Mouse (Mus musculus): ENCODE measurements around the gene Insrr.
"Not testable (repeated sequence)": the region's sequence is repeated elsewhere in the genome, so short reads cannot be mapped to it uniquely, and the experiment has no call there.

Gene Insrr

GRCm38 (mm10) chr3:87778283-87778682 is 18.5 kb upstream of the Insrr start:
- no peak for DNase-seq (ENCODE audit: low read depth, low spot score)

DNA sequence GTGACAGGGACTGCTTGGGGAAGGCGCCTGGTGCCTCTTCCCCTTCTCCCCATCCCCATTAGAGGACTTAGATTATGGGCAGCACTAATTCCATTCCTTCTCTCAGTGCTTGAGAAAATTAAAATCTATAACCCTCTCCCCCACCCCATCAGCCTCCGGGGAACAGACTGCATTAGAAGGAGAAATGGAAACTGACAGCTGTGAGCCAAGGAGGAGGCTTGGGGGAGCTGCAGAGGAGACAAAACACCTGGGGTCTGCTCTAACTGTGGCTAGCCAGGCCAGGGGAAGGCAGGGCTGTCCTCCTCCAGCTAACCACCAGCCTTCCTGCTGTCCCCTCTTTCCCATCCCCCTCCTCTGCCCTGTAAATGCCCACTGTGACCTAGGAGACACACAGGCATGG is 17.7 kb upstream of the Insrr start:
- no peak for DNase-seq (ENCODE audit: low read depth, low spot score)

GRCm38 (mm10) chr3:87783282-87784023 is 13.3 kb upstream of the Insrr start:
- DNase-seq (ENCODE audit: low read depth, low spot score) = no peak

DNA sequence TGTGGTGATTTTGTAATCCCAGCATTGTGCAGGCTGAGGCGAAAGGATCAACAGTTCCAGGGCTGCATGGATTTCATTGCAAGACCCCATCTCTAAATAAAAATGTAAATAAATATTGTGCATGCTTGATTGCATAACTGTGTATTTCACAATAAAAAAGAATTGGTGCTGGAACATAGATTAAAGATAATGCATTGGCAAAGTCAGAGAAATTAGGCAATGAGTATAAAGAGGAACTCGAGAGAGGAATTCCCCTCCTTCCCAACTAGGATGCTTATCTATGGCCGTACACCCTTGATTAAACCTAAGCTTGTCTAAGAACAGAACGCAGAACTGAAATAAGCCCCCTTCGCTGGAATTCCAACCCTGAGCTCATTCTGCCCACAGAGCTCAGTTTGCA is 11.6 kb upstream of the Insrr start:
- no peak for DNase-seq (ENCODE audit: low read depth, low spot score)

DNA sequence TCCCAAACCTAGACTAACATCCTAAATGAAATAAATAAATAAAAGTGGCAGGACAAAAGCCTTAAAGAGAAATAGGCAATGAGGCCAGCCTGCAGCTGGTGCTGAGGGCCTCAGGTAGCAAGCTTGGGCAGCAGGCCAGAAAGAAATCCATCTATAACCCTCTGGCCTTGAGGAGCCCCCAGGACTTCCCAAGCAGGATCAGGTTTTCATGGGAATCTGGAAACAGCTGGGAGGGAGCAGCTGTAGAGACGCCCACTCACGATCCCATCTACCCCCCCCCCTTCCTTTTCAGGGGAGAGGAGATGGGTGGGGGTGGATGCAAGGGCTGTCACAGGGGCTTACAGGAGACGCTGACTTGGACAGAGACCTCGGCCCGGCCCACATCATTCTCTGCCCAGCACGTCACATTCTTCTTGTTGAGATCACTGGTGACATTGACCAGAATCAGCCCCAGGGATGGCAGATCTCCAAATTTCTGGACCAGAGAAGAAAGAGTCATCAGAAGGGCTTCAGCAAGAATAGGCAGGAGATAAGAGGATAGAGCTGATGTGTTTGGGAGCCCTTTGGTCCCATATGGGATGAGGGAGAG is 11.0 kb upstream of the Insrr start:
- DNase-seq (ENCODE audit: low read depth, low spot score) = no peak

GRCm38 (mm10) chr3:87789248-87789647 is 7.5 kb upstream of the Insrr start:
- DNase-seq (ENCODE audit: low read depth, low spot score) = no peak

DNA sequence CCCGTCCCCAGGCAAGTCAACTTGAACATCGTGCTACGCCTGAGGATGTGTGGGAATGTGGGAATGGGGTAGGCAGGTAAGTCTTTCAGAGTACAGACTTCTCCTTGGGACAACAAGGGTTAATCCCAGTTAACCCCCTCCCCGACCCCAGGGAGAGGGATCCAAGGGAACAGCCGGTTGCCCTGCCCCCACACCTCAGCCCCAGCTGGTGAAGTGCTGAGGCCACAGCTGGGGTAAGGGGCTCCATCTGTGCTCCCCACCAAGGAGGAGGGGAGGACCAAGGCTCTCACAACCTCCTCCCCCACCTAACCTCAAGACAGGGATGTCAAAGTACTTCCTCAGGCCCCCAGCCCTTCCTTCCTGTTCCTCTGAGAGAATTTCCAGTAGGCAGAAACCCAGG is 7.0 kb upstream of the Insrr start:
- no peak for DNase-seq (ENCODE audit: low read depth, low spot score)

DNA sequence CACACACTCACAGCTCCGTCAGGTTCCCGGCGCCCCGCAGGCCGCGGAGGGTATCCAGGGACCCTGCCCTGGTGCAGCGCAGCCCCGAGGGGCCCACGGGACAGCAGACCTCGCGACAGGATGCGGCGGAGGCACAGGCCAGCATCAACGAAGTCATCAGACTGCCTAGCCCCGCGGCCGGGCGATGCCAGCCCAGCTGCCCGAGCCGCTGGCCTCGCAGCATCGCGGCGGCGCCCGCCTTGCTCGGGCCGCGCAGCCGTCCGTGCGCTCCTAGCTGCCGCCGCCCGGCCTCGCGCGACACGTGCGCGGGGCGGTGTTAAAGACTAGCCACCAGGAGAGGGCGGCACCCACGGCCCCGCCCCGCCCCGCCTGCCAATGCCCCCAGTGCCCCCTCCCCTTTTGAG is 1.8 kb upstream of the Insrr start, which contains the start of gene Ntrk1:
Gene Ntrk1, minus strand, starts transcription at position 241 of the 404 bp plus-strand sequence.
- peak; percentile 46 for DNase-seq (ENCODE audit: low read depth, low spot score)

DNA sequence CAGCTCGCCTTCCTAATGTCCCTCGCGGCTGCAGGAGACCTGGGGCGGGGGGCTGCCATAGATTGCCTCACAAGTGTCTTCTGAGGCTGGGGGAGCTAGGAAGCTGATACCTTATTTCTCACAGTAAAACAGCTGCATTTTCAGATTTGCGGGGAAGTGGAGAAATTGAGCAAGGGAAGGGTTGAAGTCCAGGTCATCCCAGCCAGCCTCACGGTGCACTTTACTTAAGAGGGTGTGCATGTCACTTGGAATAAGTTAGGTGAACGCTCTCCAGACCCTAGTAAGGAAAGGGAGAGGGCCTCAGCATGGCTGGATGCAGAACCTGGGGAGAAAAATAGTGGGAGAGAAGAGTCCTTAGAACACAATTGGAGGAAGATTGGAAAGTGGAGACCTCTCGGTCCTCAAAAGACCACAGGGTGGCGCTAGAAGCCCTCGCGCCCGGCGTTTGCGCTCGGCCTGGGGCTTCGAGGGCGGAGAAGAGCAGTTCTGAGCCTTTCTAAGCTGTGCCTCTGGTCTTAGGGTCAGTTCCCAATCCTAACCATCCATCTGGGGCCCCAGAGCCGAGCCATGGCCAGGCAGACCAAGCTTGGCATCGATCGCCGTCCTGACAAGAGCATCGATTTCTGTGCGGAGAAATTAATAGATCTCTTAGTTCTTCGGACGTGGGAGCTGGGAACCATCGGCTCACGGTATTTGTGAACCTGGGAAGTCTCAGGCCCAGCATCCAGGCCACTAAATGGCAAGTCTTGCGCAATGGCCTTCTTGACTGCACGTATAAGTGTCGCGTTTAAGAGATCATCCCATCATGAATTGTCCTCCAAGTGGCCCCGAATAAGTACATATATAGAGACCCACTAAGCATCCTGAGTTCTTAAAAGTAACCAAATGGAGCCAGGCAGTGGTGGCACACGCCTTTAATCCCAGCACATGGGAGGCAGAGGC is 1.1 kb upstream of the Insrr start:
- peak; percentile 80 for DNase-seq (ENCODE audit: low read depth, low spot score)

GRCm38 (mm10) chr3:87801681-87802080 is 4.9 kb downstream of the Insrr start:
- no peak for DNase-seq (ENCODE audit: low read depth, low spot score)

GRCm38 (mm10) chr3:87804038-87804677 is 7.4 kb downstream of the Insrr start:
- peak; percentile 51 for DNase-seq (ENCODE audit: low read depth, low spot score)

DNA sequence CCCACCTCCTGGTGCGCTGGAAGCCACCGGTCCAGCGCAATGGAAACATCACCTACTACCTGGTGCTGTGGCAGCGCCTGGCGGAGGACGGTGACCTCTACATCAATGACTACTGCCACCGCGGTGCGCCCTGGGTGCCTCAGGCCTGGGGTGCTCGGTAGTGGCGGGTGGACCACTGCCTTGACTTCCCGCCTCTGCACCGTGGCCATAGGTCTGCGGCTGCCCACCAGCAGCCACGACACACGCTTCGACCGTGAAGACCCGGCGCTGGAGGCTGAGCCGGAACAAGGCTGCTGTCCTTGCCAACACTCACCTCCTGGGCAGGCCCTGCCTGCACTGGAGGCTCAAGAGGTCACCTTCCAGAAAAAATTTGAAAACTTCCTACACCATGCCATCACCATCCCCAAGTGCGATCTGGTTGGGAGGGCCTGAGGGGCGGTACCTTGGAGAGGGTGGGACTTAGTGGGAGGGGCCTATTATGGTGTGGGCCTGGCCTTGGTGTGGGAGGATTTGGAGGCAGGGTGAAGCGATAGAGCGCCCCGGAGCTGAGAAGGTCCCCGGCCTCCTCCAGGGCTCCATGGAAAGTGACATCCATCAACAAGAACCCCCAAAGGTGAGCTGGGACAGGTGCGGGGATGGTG is 12.7 kb downstream of the Insrr start:
- no peak for DNase-seq (ENCODE audit: low read depth, low spot score)

GRCm38 (mm10) chr3:87811297-87811696 is 14.5 kb downstream of the Insrr start:
- no peak for DNase-seq (ENCODE audit: low read depth, low spot score)

GRCm38 (mm10) chr3:87812413-87812812 is 15.7 kb downstream of the Insrr start:
- no peak for DNase-seq (ENCODE audit: low read depth, low spot score)

DNA sequence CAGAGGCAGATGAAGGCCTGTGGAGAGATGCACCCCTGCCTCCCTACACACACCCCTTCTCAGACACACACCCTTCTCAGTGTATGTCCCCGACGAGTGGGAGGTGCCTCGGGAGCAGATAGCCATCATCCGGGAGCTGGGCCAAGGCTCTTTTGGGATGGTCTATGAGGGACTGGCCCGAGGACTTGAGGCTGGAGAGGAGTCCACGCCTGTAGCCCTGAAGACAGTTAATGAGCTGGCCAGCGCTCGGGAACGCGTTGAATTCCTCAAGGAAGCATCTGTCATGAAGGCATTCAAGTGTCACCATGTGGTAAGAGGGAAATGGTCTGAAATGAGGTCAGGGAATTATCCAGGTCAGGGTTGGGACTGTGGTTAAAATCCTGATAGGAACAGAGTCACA is 16.1 kb downstream of the Insrr start:
- DNase-seq (ENCODE audit: low read depth, low spot score) = no peak

GRCm38 (mm10) chr3:87816166-87816565 is 19.4 kb downstream of the Insrr start:
- DNase-seq (ENCODE audit: low read depth, low spot score) = no peak

DNA sequence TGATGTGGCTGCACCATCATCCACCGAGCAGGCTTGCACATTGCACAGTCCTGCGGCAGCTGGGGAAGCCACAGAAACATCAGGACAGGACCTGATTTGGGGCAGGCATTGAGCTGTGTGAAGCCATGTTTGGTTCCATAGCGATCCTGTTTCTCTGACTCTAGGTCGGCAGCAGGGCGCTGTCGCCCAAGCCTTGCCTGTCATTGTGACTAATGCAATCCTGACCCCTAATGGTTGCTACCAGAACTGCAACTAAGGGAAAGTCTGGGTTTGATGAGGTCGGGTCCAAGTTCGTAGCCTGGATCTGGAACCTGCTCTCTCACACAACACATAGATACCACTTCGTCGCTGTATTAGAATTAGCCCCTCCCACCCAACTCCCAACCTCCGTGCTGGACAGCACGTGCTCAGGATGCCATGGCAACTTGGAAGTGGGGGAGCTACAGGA is 19.9 kb downstream of the Insrr start:
- DNase-seq (ENCODE audit: low read depth, low spot score) = peak; percentile 90

GRCm38 (mm10) chr3:87818226-87818625 is 21.5 kb downstream of the Insrr start:
- no peak for DNase-seq (ENCODE audit: low read depth, low spot score)

DNA sequence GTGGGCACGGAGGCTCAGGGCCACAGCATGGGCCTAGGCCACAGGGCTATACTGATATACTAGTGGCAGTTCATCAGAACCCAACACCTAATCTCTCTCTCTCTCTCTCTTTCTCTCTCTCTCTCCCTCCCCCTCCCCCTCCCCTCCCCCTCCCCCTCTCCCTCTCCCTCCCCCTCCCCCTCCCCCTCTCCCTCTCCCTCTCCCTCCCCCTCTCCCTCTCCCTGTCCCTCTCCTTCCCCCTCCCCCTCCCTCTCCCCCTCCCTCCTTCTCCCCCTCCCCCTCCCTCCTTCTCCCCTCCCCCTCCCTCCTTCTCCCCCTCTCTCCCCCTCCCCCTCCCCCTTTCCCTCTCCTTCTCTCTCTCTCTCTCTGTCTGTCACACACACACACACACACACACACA is 27.5 kb downstream of the Insrr start, which contains the start of gene Pear1:
Gene Pear1, minus strand, starts transcription at position 101 of the 400 bp plus-strand sequence.
- not testable (repeated sequence) for DNase-seq (ENCODE audit: low read depth, low spot score)

GRCm38 (mm10) chr3:87828435-87828834 is 31.7 kb downstream of the Insrr start:
- no peak for DNase-seq (ENCODE audit: low read depth, low spot score)

DNA sequence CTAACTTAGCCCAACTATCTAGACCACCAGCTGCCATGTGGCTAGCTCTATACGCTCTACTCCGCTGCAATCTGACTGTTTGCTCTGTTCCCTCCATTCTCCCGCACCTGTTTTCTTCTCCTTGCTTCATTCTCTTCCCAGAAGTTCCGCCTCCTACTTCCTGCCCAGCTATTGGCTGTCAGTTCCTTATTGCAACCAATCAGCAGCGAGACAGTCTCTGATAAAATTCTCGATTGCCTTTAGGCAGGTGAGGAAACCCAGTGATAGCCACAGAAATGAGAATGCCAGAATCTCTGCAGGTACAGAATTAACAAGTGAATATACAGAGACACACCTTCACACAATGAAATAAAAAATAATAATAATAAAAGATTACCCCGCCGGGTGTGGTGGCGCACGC is 32.3 kb downstream of the Insrr start:
- DNase-seq (ENCODE audit: low read depth, low spot score) = peak; percentile 33

All from CD4-positive, CD25-positive, alpha-beta regulatory T cell, adult 2 months (primary cell).